Mouse (Mus musculus) embryonic facial prominence, embryonic 10.5 days (tissue): Measurements from ENCODE around the gene Rbfox1. TPM values are rescaled to one million over a fixed set of nuclear protein-coding genes. Genes with fewer than 3 reads are reported as not detected.

Experiments used
- DNase-seq: peaks from one replicate; pipeline ENCODE4 v3.0.0-alpha.2; 2017; ENCODE audit warnings: low spot score
- H3K27ac ChIP-seq: fragments of 300-500 bp; sonication (generic); replicated peaks from 2 replicates; pipeline ENCODE4 v1.5.1; 2016; ENCODE audit warnings: mild to moderate bottlenecking
- H3K27me3 ChIP-seq: fragments of 300-500 bp; sonication (generic); replicated peaks from 2 replicates; pipeline ENCODE4 v1.6.1; 2016; ENCODE audit warnings: low read depth, mild to moderate bottlenecking; ENCODE audit not compliant: poor library complexity, severe bottlenecking
- H3K36me3 ChIP-seq: fragments of 300-500 bp; sonication (generic); replicated peaks from 2 replicates; pipeline ENCODE4 v1.6.1; 2016; ENCODE audit warnings: mild to moderate bottlenecking, moderate library complexity
- H3K4me1 ChIP-seq: fragments of 300-500 bp; sonication (generic); 2 replicates; pipeline ENCODE4 v1.6.1; 2016
- H3K4me3 ChIP-seq: fragments of 300-500 bp; sonication (generic); 2 replicates; pipeline ENCODE4 v1.5.1; 2016; ENCODE audit warnings: mild to moderate bottlenecking, moderate library complexity
- H3K9me3 ChIP-seq: fragments of 300-500 bp; sonication (generic); 2 replicates; pipeline ENCODE4 v1.6.1; 2016; ENCODE audit warnings: mild to moderate bottlenecking
- WGBS: fragments of 180-500 bp; shearing (Covaris S2); methylation state at CpG from one replicate; pipeline ENCODE4 v1.1.7; 2016; 5-methylcytosine and 5-hydroxymethylcytosine counted together
- polyA plus RNA-seq: library from polyadenylated mRNA; unstranded; fragments of >200 nt; fragmentation: Nextera tagmentation; extraction: Ambion mirVana; gene quantifications from 2 replicates; pipeline ENCODE4 v1.2.1, GENCODE M21; 2016

Rbfox1 gene
- polyA plus RNA-seq, 1 experiment from 2014 or later: 2.3 TPM

DNA sequence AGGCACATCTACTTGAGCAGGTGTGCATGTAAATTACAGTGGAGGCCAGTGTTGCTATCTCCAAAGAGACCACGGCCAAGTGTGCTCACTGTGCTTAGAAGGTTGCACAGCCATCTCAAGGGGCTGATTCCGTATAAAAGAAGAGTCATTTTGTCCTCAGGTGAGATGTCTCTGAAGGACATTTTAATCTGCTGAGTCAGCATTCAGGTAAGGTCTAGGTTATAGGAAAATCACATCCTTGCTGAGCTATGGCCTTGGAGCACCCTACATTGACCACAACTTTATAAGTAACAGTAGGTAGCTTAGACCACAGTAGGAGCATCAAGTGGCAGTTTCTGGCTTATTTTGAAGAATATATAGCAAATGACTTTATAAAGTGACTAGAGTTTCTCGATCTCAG lies 848.3 kb downstream of the Rbfox1 start:
- H3K36me3 ChIP-seq: no peaks in the 10 kb centered on the region
- H3K9me3 ChIP-seq: no peaks in the 10 kb centered on the region
- no peak overlapping the region for H3K4me3 ChIP-seq
- no peaks in the 10 kb centered on the region for H3K27me3 ChIP-seq
- no peak overlapping the region for H3K27ac ChIP-seq
- DNase-seq: no peak
- WGBS: 89% methylated on average over 3 of the region's 3 CpGs
- no peaks in the 10 kb centered on the region for H3K4me1 ChIP-seq

DNA sequence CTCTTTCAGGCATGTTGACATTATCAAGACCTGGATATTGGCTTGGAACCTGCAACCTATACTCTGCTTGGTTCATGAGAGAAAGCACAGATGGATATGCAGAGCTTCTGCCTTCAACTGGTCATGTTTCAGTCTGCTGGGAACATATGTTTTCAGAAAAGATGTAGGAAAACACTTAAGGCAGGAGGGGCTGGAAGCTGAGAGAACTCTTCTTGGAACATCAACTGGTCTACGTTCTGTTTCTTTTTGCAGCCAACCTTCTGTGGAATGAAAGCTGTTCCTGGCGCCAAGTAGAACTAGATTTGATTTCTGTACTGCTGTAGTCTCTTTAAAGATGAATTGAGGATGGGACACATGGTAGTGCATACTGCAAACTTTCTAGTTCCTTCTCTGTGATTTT lies 851.4 kb downstream of the Rbfox1 start:
- no peaks in the 10 kb centered on the region for H3K4me1 ChIP-seq
- H3K27ac ChIP-seq: no peak overlapping the region
- no peak overlapping the region for H3K4me3 ChIP-seq
- no peak for DNase-seq
- no peaks in the 10 kb centered on the region for H3K9me3 ChIP-seq
- WGBS: 89% methylated on average over 2 of the region's 2 CpGs
- H3K27me3 ChIP-seq: no peaks in the 10 kb centered on the region
- H3K36me3 ChIP-seq: no peaks in the 10 kb centered on the region

DNA sequence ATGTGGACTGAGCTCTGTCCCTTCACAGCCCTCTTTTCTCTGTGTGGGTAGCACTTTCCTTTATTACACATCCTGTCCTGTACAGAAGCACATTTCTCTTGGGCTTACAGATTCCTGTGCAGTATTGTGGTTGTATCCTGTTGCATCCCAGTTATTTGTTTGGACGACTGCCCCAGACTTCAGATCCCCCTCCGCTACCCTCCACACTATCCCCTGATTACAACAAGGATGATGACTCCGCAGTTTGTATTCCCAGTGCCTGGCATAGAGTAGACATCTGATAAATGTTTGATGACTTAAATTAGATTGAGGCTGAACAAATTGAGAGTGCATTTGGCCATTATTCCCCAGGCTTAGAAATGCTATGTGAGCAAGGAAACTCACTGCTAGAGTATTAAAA lies 851.8 kb downstream of the Rbfox1 start:
- no peak for DNase-seq
- Histone ChIP-seq H3K9me3 (no peaks in the 10 kb centered on the region), H3K27me3 (no peaks in the 10 kb centered on the region), H3K4me3 (no peak overlapping the region), H3K4me1 (no peaks in the 10 kb centered on the region), H3K27ac (no peak overlapping the region), H3K36me3 (no peaks in the 10 kb centered on the region)
- WGBS: 82% methylated on average over 3 of the region's 3 CpGs

DNA sequence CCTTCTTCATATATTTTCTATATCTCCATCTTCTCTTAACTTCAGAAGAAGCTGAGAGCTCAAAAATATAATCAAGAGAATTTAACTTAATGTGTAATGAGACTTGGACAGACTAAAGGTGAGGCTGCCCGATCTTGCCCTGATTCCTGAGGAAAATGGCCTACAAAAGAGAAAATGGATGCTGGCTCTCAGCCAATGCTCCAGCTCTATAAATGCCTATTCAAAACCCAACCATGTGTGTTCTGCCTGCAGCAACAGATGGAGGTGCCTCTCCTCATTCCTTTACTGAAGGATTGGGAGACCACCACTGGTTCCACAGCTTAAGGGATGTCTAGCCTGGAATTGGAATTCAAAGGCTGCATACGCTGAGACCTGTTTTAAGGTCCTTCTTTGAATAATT lies 861.0 kb downstream of the Rbfox1 start:
- Histone ChIP-seq H3K36me3 (no peaks in the 10 kb centered on the region), H3K4me3 (no peak overlapping the region), H3K9me3 (no peaks in the 10 kb centered on the region), H3K27ac (no peak overlapping the region), H3K4me1 (no peaks in the 10 kb centered on the region), H3K27me3 (no peaks in the 10 kb centered on the region)
- 92% methylated on average over 2 of the region's 2 CpGs for WGBS
- DNase-seq: no peak

DNA sequence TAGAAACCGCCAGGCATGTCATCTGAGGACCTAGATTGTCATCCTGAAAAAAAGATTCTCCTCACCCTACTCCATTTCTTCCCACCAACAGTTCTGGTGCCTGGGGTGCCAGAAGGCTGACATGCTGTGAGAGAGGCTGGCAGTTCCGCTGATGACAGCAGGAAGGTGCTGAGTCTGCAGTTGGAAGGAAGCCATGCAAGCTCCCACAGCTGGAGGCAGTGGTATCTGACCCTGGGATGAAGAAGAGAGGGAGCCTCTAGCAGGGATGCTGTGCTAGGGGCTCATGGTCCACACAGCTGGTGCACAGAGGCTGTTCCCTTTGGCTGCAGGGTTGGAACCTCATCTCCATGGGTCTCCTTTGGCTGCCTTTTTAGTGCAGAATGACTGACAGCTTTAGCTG lies 865.3 kb downstream of the Rbfox1 start:
- no peaks in the 10 kb centered on the region for H3K4me1 ChIP-seq
- WGBS: 68% methylated on average over 2 of the region's 2 CpGs
- DNase-seq: no peak
- no peaks in the 10 kb centered on the region for H3K27me3 ChIP-seq
- no peak overlapping the region for H3K27ac ChIP-seq
- no peaks in the 10 kb centered on the region for H3K9me3 ChIP-seq
- H3K36me3 ChIP-seq: no peaks in the 10 kb centered on the region
- H3K4me3 ChIP-seq: no peak overlapping the region

DNA sequence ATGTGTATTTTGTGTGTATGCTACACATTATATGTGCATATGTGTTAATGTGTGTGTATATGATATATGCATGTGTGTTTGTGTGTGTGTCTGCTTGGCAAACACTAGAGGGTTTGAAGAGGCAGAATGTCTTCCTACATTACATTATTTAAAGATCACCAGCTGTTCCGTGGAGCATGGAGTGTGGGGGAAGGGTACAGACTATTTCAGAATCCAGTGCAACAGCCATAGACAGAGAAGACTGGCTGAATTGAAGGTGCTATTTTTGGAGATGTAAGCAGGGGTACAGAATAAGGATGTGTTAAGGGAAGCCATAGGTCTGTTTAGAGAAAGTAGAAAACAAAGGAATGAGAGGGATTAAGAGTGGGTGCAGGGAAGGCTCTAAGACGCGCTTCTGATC lies 869.7 kb downstream of the Rbfox1 start:
- DNase-seq: no peak
- WGBS: 77% methylated on average over 3 of the region's 3 CpGs
- H3K9me3 ChIP-seq: no peaks in the 10 kb centered on the region
- no peaks in the 10 kb centered on the region for H3K4me1 ChIP-seq
- no peaks in the 10 kb centered on the region for H3K27me3 ChIP-seq
- H3K36me3 ChIP-seq: no peaks in the 10 kb centered on the region
- no peak overlapping the region for H3K27ac ChIP-seq
- H3K4me3 ChIP-seq: no peak overlapping the region

DNA sequence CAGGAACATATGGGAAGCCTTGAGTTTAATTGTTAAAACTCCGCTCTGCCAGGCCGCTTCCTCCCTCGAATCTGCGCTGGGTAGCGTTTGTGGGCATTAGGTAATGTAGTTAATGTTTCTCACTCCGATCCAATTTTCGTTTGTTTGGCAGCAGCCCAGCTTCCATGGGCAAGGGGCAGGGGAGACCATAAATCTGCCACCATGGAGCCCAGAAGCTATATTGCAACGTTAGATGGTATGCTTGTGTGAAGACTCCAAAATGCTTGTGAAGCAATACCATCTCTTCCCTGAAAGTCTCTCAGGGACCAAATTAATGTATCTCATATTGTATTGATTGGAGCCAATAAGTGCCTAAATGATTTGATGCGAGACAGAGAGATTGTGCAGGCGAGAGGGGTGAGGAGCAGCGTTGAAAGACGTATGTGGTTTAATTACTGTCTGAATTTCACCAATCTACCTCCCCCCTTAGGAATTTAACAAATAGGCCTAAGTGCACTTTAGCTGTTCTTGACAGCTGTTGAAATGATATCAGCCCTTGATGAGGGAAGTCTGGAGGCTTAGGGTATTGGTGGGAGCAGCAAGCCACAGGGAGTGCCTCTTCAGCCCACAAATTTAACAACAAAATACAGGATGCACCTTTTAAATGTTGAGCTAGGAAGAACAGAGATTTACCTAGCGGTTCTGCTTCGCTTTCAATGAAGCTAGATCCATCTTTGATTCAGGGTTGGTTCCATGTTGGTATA lies 884.5 kb downstream of the Rbfox1 start:
- H3K4me3 ChIP-seq: no peak overlapping the region
- 82% methylated on average over 14 of the region's 14 CpGs for WGBS
- no peaks in the 10 kb centered on the region for H3K36me3 ChIP-seq

DNA sequence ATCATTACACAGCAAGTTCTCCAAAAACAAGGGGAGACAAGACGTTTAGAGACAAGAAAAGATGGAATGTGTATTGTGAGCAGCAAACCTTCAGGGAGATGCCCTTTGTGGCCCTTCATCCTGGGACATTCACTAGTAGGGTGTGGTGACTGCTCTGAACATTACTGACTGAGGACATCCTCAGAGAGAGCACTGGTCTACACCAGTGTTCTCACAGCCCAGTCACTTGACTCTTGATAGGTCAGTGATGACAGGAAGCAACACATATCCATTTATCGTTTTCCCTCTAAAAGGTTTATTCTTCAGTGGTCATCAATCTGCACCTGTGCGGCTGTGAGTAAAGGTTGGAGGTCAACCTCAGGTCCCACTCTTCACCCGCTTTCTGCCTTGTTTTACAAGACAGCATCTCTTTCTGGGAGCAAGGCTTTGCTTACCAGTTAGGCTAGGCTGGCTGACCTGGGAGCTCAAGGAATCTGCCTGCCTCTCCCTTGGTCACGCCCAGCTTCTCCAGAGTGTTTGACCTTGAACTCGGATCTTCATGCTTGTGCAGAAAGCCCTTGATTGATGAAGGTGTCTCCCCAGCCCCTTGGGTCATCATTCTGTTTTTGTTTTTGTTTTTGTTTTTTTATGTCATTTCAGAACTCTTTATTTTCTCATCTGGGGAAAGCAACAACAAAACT lies 892.5 kb downstream of the Rbfox1 start:
- no peak for DNase-seq
- no peaks in the 10 kb centered on the region for H3K4me1 ChIP-seq
- no peak overlapping the region for H3K4me3 ChIP-seq
- no peaks in the 10 kb centered on the region for H3K9me3 ChIP-seq
- no peak overlapping the region for H3K27ac ChIP-seq
- 80% methylated on average over 6 of the region's 6 CpGs for WGBS
- H3K36me3 ChIP-seq: no peaks in the 10 kb centered on the region
- no peaks in the 10 kb centered on the region for H3K27me3 ChIP-seq

More for the DNA sequence above, 884.5 kb downstream of the Rbfox1 start:
- Histone ChIP-seq H3K27me3 (no peaks in the 10 kb centered on the region), H3K27ac (no peak overlapping the region), H3K4me1 (0 out of 2 replicates have a peak, but pooled peaks cover 5% of the 10 kb centered on the region), H3K9me3 (no peaks in the 10 kb centered on the region)
- no peak for DNase-seq

DNA sequence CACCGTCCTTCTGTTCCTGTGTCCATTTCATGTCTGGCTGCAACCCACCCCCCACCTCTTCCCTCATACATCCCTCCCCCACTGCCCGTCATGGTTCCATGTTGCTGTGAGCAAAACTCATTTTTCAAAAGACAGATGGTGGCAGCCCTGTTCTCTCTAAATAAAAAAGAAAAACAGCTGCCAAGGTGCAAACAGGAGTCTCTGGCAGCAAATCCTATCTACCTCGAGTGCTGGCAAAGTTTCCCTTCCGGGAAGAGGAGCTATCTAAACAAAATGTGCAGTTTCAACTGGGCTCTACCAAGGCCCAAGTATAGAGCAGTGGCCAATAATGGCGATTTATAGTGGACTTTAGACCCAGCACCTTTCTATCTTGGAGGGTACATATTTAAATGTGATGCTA lies 899.0 kb downstream of the Rbfox1 start:
- no peaks in the 10 kb centered on the region for H3K27me3 ChIP-seq
- DNase-seq: no peak
- H3K36me3 ChIP-seq: no peaks in the 10 kb centered on the region
- no peaks in the 10 kb centered on the region for H3K4me1 ChIP-seq
- H3K4me3 ChIP-seq: no peak overlapping the region
- 78% methylated on average over 5 of the region's 5 CpGs for WGBS
- H3K27ac ChIP-seq: no peak overlapping the region
- no peaks in the 10 kb centered on the region for H3K9me3 ChIP-seq

DNA sequence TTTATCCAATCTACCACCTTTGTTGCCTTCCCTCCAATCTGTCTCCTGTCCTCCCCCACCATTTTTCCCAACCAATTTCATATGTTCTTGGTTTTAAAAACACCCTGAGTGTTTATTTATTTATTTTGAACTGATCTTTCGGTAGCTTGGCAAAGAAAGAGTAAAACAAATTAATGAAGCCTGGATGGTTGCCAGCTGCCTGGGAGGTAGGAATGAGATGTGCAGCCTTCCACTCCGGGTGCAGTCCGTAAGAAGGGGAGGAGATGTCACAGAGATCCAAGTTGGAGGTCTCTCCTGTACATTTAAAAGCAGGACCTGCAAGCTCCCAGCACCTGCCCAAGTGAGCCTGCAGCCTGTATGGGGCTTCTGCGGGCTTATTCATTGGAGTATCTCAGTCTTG lies 899.9 kb downstream of the Rbfox1 start:
- 79% methylated on average over 4 of the region's 4 CpGs for WGBS

DNA sequence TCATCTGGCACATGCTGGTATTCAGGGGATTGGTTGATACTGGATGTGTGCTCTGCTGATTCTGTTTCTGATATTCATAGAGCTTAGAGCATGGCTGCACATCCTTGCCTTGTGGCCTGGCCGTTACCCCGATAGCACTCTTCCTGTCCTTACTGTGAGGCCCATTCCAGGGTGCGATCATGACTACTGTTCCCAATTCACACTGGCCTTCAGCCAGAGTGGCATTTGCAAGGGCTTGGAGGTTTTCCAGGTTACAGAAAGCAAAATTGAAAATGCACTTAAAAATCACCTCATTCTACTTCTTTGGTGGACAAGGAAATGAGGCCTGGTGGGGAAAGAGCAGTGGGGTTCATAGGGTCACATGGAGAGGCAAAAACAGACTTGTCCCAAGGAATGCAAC lies 906.1 kb downstream of the Rbfox1 start:
- Histone ChIP-seq H3K27me3 (0 out of 2 replicates have a peak, but pooled peaks cover 8% of the 10 kb centered on the region), H3K27ac (no peak overlapping the region), H3K36me3 (no peaks in the 10 kb centered on the region), H3K4me3 (no peak overlapping the region), H3K9me3 (no peaks in the 10 kb centered on the region), H3K4me1 (no peaks in the 10 kb centered on the region)
- 90% methylated on average over 3 of the region's 3 CpGs for WGBS
- no peak for DNase-seq

More for the DNA sequence above, 899.9 kb downstream of the Rbfox1 start:
- no peak overlapping the region for H3K4me3 ChIP-seq
- no peaks in the 10 kb centered on the region for H3K36me3 ChIP-seq
- no peaks in the 10 kb centered on the region for H3K27me3 ChIP-seq
- no peak for DNase-seq
- no peak overlapping the region for H3K27ac ChIP-seq
- H3K4me1 ChIP-seq: no peaks in the 10 kb centered on the region
- H3K9me3 ChIP-seq: no peaks in the 10 kb centered on the region

DNA sequence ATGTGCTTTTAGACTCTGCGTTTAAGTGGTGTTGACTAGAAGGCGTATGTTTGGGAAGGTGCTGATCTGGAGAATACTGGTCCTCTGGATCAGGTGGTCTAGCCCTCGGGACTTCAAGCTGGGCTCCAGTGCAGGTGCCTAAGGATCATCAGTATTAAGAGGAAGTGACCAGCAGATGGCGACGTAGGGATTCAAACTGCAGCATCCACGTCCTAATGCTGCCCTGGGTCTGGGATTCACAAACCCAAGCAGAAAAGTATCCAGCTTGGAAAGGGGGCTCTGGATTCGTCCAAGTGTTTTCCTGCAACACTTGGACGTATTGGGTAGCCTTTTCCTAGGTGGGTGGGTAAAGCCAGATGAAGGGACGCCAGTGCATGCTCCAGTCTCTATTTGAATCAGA lies 906.5 kb downstream of the Rbfox1 start:
- H3K36me3 ChIP-seq: no peaks in the 10 kb centered on the region
- 0 out of 2 replicates have a peak, but pooled peaks cover 8% of the 10 kb centered on the region for H3K27me3 ChIP-seq
- no peaks in the 10 kb centered on the region for H3K4me1 ChIP-seq
- WGBS: 19% methylated on average over 9 of the region's 9 CpGs
- H3K9me3 ChIP-seq: no peaks in the 10 kb centered on the region
- peak; percentile 64 for DNase-seq
- no peak overlapping the region for H3K4me3 ChIP-seq
- H3K27ac ChIP-seq: no peak overlapping the region

DNA sequence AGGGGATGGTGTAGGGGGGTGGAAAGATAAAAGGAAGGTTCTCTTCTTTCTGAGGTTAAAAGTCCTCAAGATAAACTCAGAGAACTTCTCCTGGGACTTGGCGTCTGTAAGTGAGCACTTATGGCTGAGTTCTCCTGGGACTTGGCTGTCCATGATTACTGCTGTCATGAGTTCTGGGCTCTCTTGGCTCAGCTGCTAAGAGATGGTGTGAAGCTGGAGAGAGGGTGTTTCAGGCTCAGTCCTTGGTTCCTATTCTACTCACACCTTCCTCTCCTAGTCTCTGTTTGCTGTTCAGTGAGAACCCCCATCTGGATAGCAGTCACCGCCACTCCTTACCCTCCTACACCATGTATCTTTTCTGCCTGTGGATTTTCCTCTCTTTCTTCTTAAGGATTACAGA lies 921.1 kb downstream of the Rbfox1 start:
- H3K36me3 ChIP-seq: no peaks in the 10 kb centered on the region
- H3K4me1 ChIP-seq: no peaks in the 10 kb centered on the region
- WGBS: 95% methylated on average over 2 of the region's 2 CpGs
- H3K9me3 ChIP-seq: no peaks in the 10 kb centered on the region
- H3K4me3 ChIP-seq: no peak overlapping the region
- H3K27ac ChIP-seq: no peak overlapping the region
- no peak for DNase-seq
- H3K27me3 ChIP-seq: no peaks in the 10 kb centered on the region
